Mouse (Mus musculus): ENCODE results near the gene Ano6. TPM values are rescaled to one million over a fixed set of nuclear protein-coding genes. Genes with fewer than 3 reads are reported as not detected.

Gene Ano6
- polyA plus RNA-seq, 1 experiment from 2014 or later: 57.3 TPM

- Histone ChIP-seq H3K4me1 (ENCODE audit: control insufficient read depth, insufficient read depth, low read length) (no peaks in the 10 kb centered on the region; the same call in 1 of the 2 replicates), H3K36me3 (ENCODE audit: control insufficient read depth, insufficient read depth, low read length) (no peaks in the 10 kb centered on the region), H3K4me2 (ENCODE audit: low read depth, low read length) (no peak overlapping the region), H3K27me3 (replicated peaks; ENCODE audit: control insufficient read depth, insufficient read depth, low read length) (peaks cover 4% of the 10 kb centered on the region; the same call in 1 of the 2 replicates), H3K9ac (ENCODE audit: low read depth, low read length) (no peak overlapping the region), H3K9me3 (ENCODE audit: control insufficient read depth, low read length) (no peaks in the 10 kb centered on the region), H3K27ac (replicated peaks; ENCODE audit: low read depth, low read length) (no peak overlapping the region), H3K4me3 (ENCODE audit: low read depth, low read length) (no peak overlapping the region)
- ATAC-seq (ENCODE audit: low read depth) (peak; percentile 84; the same call in 1 of the 2 replicates), DNase-seq (ENCODE audit: low spot score) (peak; percentile 83)
- 35% methylated on average over 12 of the region's 12 CpGs for WGBS
Measured at GRCm38 (mm10) chr15:95762661-95763303, 27.9 kb upstream of the Ano6 start.

DNA sequence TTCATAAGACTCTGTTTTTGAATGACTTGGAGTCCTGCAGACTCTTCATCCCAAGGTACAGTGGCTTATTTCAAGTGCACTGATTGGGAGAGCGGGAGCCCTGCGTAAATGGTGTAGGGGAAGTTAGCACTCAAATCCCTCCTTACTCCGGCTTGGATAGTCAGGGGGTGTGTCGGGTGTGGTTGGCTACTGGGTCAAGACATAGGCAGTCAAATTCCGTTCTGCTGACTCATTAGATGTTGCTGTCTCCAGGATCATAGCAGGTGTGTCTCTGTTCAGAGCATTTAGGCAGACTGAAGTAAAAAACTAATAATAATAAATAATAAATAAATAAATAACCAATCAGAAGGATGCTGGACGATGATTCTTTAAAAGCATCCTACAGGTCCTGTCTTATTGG is 27.2 kb upstream of the Ano6 start:
- ATAC-seq (ENCODE audit: low read depth): no peak

DNA sequence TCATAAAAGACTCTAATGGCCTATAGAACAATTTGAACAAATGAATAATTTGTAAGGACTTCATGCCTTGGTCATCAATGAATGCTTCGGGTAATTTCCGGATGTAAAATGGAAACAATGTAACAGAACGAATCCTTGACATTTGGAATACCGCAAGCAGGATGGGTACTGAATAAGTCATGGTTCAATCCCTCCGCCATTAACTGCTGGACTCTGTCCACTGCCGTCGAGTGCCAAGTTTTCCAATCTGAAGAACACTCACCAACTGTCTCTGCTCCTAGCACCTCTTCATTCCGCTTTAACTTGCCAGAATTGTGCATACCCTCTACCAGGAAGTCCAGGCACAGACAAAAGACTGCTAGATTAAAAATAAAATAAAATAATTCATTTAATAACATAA is 25.4 kb upstream of the Ano6 start:
- no peak overlapping the region for H3K4me2 ChIP-seq (ENCODE audit: low read depth, low read length)
- H3K9me3 ChIP-seq (ENCODE audit: control insufficient read depth, low read length): no peaks in the 10 kb centered on the region
- DNase-seq (ENCODE audit: low spot score) (no peak), ATAC-seq (ENCODE audit: low read depth) (no peak)
- no peak overlapping the region for H3K27ac ChIP-seq (replicated peaks; ENCODE audit: low read depth, low read length)
- H3K36me3 ChIP-seq (ENCODE audit: control insufficient read depth, insufficient read depth, low read length): no peaks in the 10 kb centered on the region
- no peak overlapping the region for H3K4me3 ChIP-seq (ENCODE audit: low read depth, low read length)
- no peaks in the 10 kb centered on the region; the same call in 1 of the 2 replicates for H3K4me1 ChIP-seq (ENCODE audit: control insufficient read depth, insufficient read depth, low read length)
- H3K9ac ChIP-seq (ENCODE audit: low read depth, low read length): no peak overlapping the region
- 90% methylated on average over 8 of the region's 8 CpGs for WGBS
- H3K27me3 ChIP-seq (replicated peaks; ENCODE audit: control insufficient read depth, insufficient read depth, low read length): peaks cover 4% of the 10 kb centered on the region; the same call in 1 of the 2 replicates

More for the DNA sequence above, 27.2 kb upstream of the Ano6 start:
- Histone ChIP-seq H3K9me3 (ENCODE audit: control insufficient read depth, low read length) (no peaks in the 10 kb centered on the region), H3K4me2 (ENCODE audit: low read depth, low read length) (no peak overlapping the region), H3K27ac (replicated peaks; ENCODE audit: low read depth, low read length) (no peak overlapping the region), H3K9ac (ENCODE audit: low read depth, low read length) (no peak overlapping the region), H3K36me3 (ENCODE audit: control insufficient read depth, insufficient read depth, low read length) (no peaks in the 10 kb centered on the region), H3K4me3 (ENCODE audit: low read depth, low read length) (no peak overlapping the region), H3K27me3 (replicated peaks; ENCODE audit: control insufficient read depth, insufficient read depth, low read length) (peaks cover 4% of the 10 kb centered on the region; the same call in 1 of the 2 replicates), H3K4me1 (ENCODE audit: control insufficient read depth, insufficient read depth, low read length) (no peaks in the 10 kb centered on the region; the same call in 1 of the 2 replicates)
- DNase-seq (ENCODE audit: low spot score): no peak
- WGBS: 47% methylated on average over 6 of the region's 6 CpGs

GRCm38 (mm10) chr15:95765936-95766335 is 24.7 kb upstream of the Ano6 start:
- ATAC-seq (ENCODE audit: low read depth) (no peak), DNase-seq (ENCODE audit: low spot score) (no peak)
- no peak overlapping the region for H3K27ac ChIP-seq (replicated peaks; ENCODE audit: low read depth, low read length)
- H3K9ac ChIP-seq (ENCODE audit: low read depth, low read length): no peak overlapping the region
- H3K4me2 ChIP-seq (ENCODE audit: low read depth, low read length): no peak overlapping the region
- H3K4me1 ChIP-seq (ENCODE audit: control insufficient read depth, insufficient read depth, low read length): no peaks in the 10 kb centered on the region
- H3K27me3 ChIP-seq (replicated peaks; ENCODE audit: control insufficient read depth, insufficient read depth, low read length): peaks cover 4% of the 10 kb centered on the region; the same call in 1 of the 2 replicates
- H3K9me3 ChIP-seq (ENCODE audit: control insufficient read depth, low read length): no peaks in the 10 kb centered on the region
- H3K36me3 ChIP-seq (ENCODE audit: control insufficient read depth, insufficient read depth, low read length): no peaks in the 10 kb centered on the region
- 82% methylated on average over 6 of the region's 6 CpGs for WGBS
- no peak overlapping the region for H3K4me3 ChIP-seq (ENCODE audit: low read depth, low read length)

DNA sequence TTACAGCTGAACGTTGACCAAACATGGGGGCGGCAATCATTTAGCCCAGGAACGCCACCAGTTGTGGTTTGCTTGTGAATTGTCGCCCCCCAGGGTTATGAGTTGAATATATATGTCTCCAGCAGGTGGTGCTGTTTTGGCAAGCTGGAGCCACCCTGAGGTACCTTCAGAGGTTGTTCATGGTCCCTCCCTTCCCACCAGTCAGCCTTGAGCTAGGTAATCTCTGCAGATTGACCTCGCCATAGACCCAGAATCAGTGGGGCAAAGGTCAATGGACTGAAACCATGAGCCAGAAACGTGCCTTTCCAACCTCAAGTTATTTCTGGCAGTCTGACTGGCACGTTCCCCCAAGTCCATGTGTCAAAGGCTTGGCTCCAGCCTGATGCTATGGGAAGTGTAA is 22.8 kb upstream of the Ano6 start:
- no peak overlapping the region for H3K9ac ChIP-seq (ENCODE audit: low read depth, low read length)

GRCm38 (mm10) chr15:95768703-95769102 is 21.9 kb upstream of the Ano6 start:
- Histone ChIP-seq H3K27me3 (replicated peaks; ENCODE audit: control insufficient read depth, insufficient read depth, low read length) (no peaks in the 10 kb centered on the region), H3K36me3 (ENCODE audit: control insufficient read depth, insufficient read depth, low read length) (no peaks in the 10 kb centered on the region), H3K4me1 (ENCODE audit: control insufficient read depth, insufficient read depth, low read length) (no peaks in the 10 kb centered on the region), H3K27ac (replicated peaks; ENCODE audit: low read depth, low read length) (no peak overlapping the region), H3K9ac (ENCODE audit: low read depth, low read length) (no peak overlapping the region), H3K9me3 (ENCODE audit: control insufficient read depth, low read length) (no peaks in the 10 kb centered on the region), H3K4me2 (ENCODE audit: low read depth, low read length) (no peak overlapping the region), H3K4me3 (ENCODE audit: low read depth, low read length) (no peak overlapping the region)
- WGBS: 80% methylated on average over 5 of the region's 5 CpGs
- ATAC-seq (ENCODE audit: low read depth) (no peak), DNase-seq (ENCODE audit: low spot score) (no peak)

More for the DNA sequence above, 22.8 kb upstream of the Ano6 start:
- H3K27ac ChIP-seq (replicated peaks; ENCODE audit: low read depth, low read length): no peak overlapping the region
- no peak for ATAC-seq (ENCODE audit: low read depth)
- H3K4me3 ChIP-seq (ENCODE audit: low read depth, low read length): no peak overlapping the region
- H3K9me3 ChIP-seq (ENCODE audit: control insufficient read depth, low read length): no peaks in the 10 kb centered on the region
- 71% methylated on average over 7 of the region's 7 CpGs for WGBS
- no peak for DNase-seq (ENCODE audit: low spot score)
- no peaks in the 10 kb centered on the region for H3K36me3 ChIP-seq (ENCODE audit: control insufficient read depth, insufficient read depth, low read length)
- no peaks in the 10 kb centered on the region for H3K4me1 ChIP-seq (ENCODE audit: control insufficient read depth, insufficient read depth, low read length)
- H3K27me3 ChIP-seq (replicated peaks; ENCODE audit: control insufficient read depth, insufficient read depth, low read length): no peaks in the 10 kb centered on the region
- H3K4me2 ChIP-seq (ENCODE audit: low read depth, low read length): no peak overlapping the region

DNA sequence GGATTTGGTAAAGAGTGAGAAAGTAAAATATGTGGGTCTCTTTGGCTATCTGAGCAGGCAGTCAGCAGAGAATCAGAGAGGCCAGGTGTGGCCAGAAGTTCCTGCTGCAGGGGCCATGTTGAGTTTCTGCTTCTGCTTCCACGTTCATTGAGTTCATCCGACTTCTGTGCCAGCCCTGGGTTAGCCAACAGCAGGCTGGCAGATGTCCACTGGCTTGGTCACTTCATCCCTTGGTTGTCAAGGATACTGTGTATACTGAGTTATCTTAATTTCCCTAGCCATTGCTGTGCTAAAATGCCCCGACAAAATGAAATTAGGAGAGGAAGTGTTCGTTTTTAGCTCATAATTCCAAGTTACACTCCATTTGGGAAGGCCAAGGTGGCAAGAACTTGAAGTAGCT is 21.1 kb upstream of the Ano6 start:
- Histone ChIP-seq H3K27ac (replicated peaks; ENCODE audit: low read depth, low read length) (no peak overlapping the region), H3K9ac (ENCODE audit: low read depth, low read length) (no peak overlapping the region), H3K27me3 (replicated peaks; ENCODE audit: control insufficient read depth, insufficient read depth, low read length) (no peaks in the 10 kb centered on the region), H3K4me1 (ENCODE audit: control insufficient read depth, insufficient read depth, low read length) (no peaks in the 10 kb centered on the region), H3K36me3 (ENCODE audit: control insufficient read depth, insufficient read depth, low read length) (no peaks in the 10 kb centered on the region), H3K9me3 (ENCODE audit: control insufficient read depth, low read length) (no peaks in the 10 kb centered on the region), H3K4me3 (ENCODE audit: low read depth, low read length) (no peak overlapping the region), H3K4me2 (ENCODE audit: low read depth, low read length) (no peak overlapping the region)
- DNase-seq (ENCODE audit: low spot score) (no peak), ATAC-seq (ENCODE audit: low read depth) (no peak)
- WGBS: 68% methylated on average over 4 of the region's 4 CpGs

- Histone ChIP-seq H3K27me3 (replicated peaks; ENCODE audit: control insufficient read depth, insufficient read depth, low read length) (no peaks in the 10 kb centered on the region), H3K27ac (replicated peaks; ENCODE audit: low read depth, low read length) (no peak overlapping the region), H3K9ac (ENCODE audit: low read depth, low read length) (no peak overlapping the region), H3K4me3 (ENCODE audit: low read depth, low read length) (no peak overlapping the region), H3K36me3 (ENCODE audit: control insufficient read depth, insufficient read depth, low read length) (no peaks in the 10 kb centered on the region), H3K4me2 (ENCODE audit: low read depth, low read length) (no peak overlapping the region), H3K9me3 (ENCODE audit: control insufficient read depth, low read length) (no peaks in the 10 kb centered on the region), H3K4me1 (ENCODE audit: control insufficient read depth, insufficient read depth, low read length) (no peaks in the 10 kb centered on the region)
- no peak for DNase-seq (ENCODE audit: low spot score)
- 93% methylated on average over 2 of the region's 2 CpGs for WGBS
- no peak for ATAC-seq (ENCODE audit: low read depth)
Measured at GRCm38 (mm10) chr15:95770307-95770706, 20.3 kb upstream of the Ano6 start.

- H3K27ac ChIP-seq (replicated peaks; ENCODE audit: low read depth, low read length): no peak overlapping the region
- H3K4me2 ChIP-seq (ENCODE audit: low read depth, low read length): no peak overlapping the region
- DNase-seq (ENCODE audit: low spot score) (no peak), ATAC-seq (ENCODE audit: low read depth) (no peak; the same call in 1 of the 2 replicates)
- no peaks in the 10 kb centered on the region for H3K36me3 ChIP-seq (ENCODE audit: control insufficient read depth, insufficient read depth, low read length)
- H3K4me3 ChIP-seq (ENCODE audit: low read depth, low read length): no peak overlapping the region
- no peaks in the 10 kb centered on the region for H3K4me1 ChIP-seq (ENCODE audit: control insufficient read depth, insufficient read depth, low read length)
- H3K27me3 ChIP-seq (replicated peaks; ENCODE audit: control insufficient read depth, insufficient read depth, low read length): no peaks in the 10 kb centered on the region
- H3K9me3 ChIP-seq (ENCODE audit: control insufficient read depth, low read length): no peaks in the 10 kb centered on the region
- H3K9ac ChIP-seq (ENCODE audit: low read depth, low read length): no peak overlapping the region
- 56% methylated on average over 13 of the region's 13 CpGs for WGBS
Measured at GRCm38 (mm10) chr15:95772374-95772773, 18.3 kb upstream of the Ano6 start.

Data from embryonic facial prominence, embryonic 14.5 days (tissue).